Mouse (Mus musculus): Measurements from ENCODE around the gene Baiap2.

- TF ChIP-seq CTCF (conservative IDR thresholded peaks at IDR 0.05; ENCODE audit: low read length) (no peak), NANOG (IDR thresholded peaks at IDR 0.05; ENCODE audit: borderline replicate concordance, low read length) (no peak), POU5F1 (IDR thresholded peaks at IDR 0.05; ENCODE audit: borderline replicate concordance, low read length) (no peak)
These were observed 40.6 kb downstream of the Baiap2 start for GRCm38 (mm10) chr11:119983151-119983550.

Data from E14TG2a.4 (cell line).